Mouse (Mus musculus) megakaryocyte, embryonic 14.5 days (primary cell): Measurements from ENCODE around the gene Aars2. TPM values are rescaled to one million over a fixed set of nuclear protein-coding genes. Genes with fewer than 3 reads are reported as not detected.

ENCODE experiments used
- H3K27me3 ChIP-seq: replicated peaks from 2 replicates; pipeline ENCODE3; 2012; ENCODE audit warnings: inconsistent platforms
- H3K36me3 ChIP-seq: replicated peaks from 2 replicates; pipeline ENCODE3; 2012; ENCODE audit warnings: low read length, inconsistent platforms, mixed read lengths
- H3K4me1 ChIP-seq: 2 replicates; pipeline ENCODE4 v1.6.1; 2012; ENCODE audit warnings: inconsistent platforms
- H3K4me3 ChIP-seq: replicated peaks from 2 replicates; pipeline ENCODE3; 2012; ENCODE audit warnings: moderate library complexity, mild to moderate bottlenecking, inconsistent platforms
- H3K9me3 ChIP-seq: 2 replicates; pipeline ENCODE4 v1.6.1; 2012; ENCODE audit warnings: inconsistent platforms
- FLI1 ChIP-seq: IDR thresholded peaks from 2 replicates; pipeline ENCODE4 v1.6.1; 2012; ENCODE audit warnings: low read length, inconsistent platforms, mixed read lengths
- GATA1 ChIP-seq: IDR thresholded peaks from 3 replicates; pipeline ENCODE4 v1.6.1; 2012; ENCODE audit warnings: mixed read lengths, low read length, inconsistent platforms, borderline replicate concordance
- polyA plus RNA-seq: library from polyadenylated mRNA; stranded (reverse); fragments of >175 nt; gene quantifications from 2 replicates; pipeline ENCODE4 v1.2.3, GENCODE M21; 2012; ENCODE audit warnings: low replicate concordance; ENCODE audit not compliant: insufficient read depth

The Aars2 gene
- polyA plus RNA-seq, 1 experiment = 19.9 TPM

DNA sequence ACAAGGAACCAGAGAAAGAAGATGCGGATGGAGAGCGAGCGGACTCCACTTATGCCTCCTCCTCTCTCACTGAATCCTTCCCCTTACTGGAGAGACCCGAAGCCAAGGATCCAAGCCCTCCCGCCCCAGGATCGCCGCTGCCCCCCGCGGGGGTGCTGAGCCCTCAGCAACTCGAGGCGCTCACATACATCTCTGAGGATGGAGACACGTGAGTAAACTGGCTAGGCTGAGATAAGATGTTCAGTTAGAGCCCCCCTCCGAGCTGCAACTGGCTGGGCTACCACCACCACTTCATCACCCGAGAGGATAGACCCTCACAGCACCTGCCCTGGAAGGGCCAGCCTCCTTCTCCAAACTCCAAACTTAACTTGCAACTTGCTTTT is 49.5 kb downstream of the Aars2 start:
- peaks cover 30% of the 10 kb centered on the region for H3K36me3 ChIP-seq
- TF ChIP-seq FLI1 = no peak
- TF ChIP-seq GATA1 = no peak
- peak overlapping the region; percentile 96 for H3K4me3 ChIP-seq
- H3K9me3 ChIP-seq = no peaks in the 10 kb centered on the region
- H3K27me3 ChIP-seq = peaks cover 30% of the 10 kb centered on the region
- H3K4me1 ChIP-seq = peaks cover 83% of the 10 kb centered on the region

DNA sequence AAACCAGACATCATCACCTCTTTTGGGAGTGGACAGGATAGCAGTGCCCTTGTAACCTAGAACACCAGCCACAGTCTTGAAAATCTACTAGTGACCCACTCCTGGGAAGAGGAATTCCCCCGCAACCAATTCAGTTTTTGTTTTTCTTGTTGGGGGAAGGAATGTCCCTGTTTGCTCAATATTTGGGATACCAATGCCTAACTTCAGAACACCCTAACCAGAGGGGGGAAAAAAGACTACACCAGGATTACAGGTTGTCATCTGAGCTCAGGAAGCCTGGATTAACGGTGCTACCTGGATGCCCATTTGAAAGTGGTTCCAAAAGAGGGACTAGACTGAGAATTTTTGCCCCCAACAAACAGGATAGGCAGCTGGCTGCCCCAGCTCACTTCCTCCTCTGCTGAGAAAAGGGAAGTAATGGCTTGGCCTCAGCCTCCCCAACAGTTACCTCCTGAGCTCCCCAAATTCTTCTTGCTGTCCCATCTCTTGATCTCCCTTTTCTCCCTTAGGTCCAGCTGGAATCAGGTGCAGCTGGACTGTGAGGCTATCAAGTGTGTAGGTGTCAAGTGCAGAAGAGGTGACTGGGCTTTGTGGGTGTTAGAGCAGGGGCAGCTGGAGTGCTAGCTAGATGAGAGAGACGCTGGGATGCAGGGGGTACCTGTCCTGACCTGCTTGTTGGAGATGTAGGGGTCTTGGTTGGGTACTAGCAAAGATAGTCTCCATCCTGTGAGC is 50.0 kb downstream of the Aars2 start:
- H3K36me3 ChIP-seq = peaks cover 33% of the 10 kb centered on the region
- H3K9me3 ChIP-seq = no peaks in the 10 kb centered on the region
- H3K27me3 ChIP-seq = peaks cover 27% of the 10 kb centered on the region
- H3K4me1 ChIP-seq = peaks cover 78% of the 10 kb centered on the region
- peak overlapping the region; percentile 96 for H3K4me3 ChIP-seq
- TF ChIP-seq GATA1 = no peak
- no peak for TF ChIP-seq FLI1

DNA sequence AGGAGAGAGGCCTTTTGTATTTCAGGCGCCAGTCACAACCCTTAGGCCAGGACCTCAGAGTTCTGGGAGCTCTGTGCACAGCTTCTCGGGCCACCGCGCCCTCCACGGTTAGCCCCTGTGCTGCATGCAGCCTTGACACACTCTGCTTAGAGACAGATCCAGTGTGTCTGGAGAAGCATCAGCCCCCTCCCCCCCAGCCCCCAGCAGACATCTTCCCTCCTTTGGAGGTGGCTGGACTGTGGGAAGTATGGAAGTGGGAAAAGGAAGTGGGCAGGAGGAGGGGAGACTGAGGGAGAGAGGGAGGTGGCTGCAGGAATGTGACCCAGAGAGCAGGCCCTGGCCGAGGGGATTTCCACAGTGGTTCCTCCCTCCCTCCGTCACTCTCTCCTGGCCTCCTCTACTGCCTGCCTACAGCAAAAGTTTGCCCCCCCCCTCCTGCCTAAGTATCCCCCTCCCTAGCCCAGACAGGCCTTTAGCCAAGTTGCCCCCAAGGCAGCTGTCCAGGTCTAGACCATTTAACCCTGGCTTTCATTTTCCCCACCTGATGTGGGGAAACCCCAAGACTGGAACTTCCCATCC is 50.7 kb downstream of the Aars2 start:
- TF ChIP-seq FLI1 (no peak), GATA1 (no peak)
- Histone ChIP-seq H3K4me3 (peak overlapping the region; percentile 96), H3K36me3 (peaks cover 40% of the 10 kb centered on the region), H3K9me3 (no peaks in the 10 kb centered on the region), H3K4me1 (peaks cover 71% of the 10 kb centered on the region), H3K27me3 (peaks cover 27% of the 10 kb centered on the region)

DNA sequence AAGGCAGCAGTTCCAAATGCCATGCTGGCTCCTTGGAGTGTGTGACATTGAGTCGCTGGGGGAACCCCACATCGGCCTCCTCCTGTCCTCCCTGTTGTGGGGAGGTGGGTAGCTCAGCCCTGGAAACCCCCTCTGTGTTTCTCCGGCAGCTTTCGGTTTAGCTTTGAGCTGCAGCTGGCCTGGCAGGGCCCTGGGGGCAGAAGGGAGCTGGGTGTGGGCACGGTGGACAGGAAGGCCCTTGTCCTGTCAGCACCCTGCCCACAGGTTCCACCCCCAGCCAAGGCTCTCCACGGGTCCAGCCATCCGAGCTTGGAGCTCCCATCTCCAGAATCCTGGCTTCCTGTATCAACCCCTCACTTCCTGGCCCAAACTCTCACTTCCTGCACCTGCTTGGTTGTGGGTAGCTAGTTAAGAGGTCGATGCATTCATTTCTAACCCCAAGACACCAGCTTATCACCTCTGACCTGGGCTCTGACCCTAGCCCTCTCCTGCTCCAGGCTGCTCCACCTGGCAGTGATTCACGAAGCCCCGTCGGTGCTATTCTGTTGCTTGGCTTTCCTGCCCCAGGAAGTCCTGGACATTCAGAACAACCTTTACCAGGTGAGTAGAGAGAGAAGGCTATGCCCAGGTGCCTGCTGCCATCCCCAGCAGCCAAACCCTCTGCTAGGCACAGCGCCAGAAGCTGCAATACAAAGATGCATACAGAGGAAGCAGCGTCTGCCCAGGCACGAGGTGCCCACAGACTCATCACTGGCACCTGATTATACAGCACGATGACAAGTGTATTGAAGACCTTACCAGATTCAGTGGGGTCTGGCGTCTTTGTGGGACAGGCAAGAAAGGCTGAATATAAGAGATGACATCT is 51.6 kb downstream of the Aars2 start:
- peaks cover 25% of the 10 kb centered on the region for H3K27me3 ChIP-seq
- TF ChIP-seq GATA1 (no peak), FLI1 (no peak)
- peak overlapping the region; percentile 96 for H3K4me3 ChIP-seq
- H3K36me3 ChIP-seq = peaks cover 46% of the 10 kb centered on the region
- H3K9me3 ChIP-seq = no peaks in the 10 kb centered on the region
- H3K4me1 ChIP-seq = peaks cover 68% of the 10 kb centered on the region

DNA sequence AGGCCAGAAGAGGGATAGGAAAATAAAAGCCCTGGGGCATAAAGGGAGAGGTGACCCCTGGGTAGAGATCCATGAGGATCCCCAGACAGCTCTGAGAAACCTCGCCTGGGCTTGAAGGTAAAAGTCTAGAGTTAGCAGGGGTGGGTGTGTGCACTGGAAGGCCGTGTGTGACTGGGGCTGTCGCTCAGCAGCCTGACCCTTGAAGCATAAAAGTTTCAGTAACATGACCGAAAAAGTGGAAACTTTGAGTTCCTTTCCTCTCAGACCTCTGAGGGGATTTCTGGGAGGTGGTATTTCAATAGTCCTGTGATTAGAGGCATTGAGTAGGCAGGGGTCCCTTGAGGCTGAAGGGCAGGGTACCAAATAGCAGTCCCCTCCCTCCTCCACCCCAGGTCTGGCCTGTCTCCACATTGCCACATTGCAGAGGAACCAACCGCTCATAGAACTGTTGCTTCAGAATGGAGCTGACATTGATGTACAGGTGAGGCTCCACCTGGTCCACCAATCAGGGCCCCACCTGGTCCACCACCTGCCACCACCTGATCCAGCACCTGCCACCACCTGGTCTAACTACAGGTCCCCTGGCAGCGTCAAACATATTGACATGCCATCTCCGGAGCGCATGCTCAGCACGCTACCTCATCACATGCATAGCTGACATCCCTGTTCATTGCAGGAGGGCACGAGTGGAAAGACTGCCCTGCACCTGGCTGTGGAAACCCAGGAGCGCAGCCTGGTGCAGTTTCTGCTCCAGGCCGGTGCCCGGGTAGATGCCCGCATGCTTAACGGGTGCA is 53.3 kb downstream of the Aars2 start:
- no peaks in the 10 kb centered on the region for H3K9me3 ChIP-seq
- TF ChIP-seq FLI1 = no peak
- no peak for TF ChIP-seq GATA1
- no peak overlapping the region for H3K4me3 ChIP-seq
- H3K36me3 ChIP-seq = peaks cover 48% of the 10 kb centered on the region
- peaks cover 25% of the 10 kb centered on the region for H3K27me3 ChIP-seq
- peaks cover 62% of the 10 kb centered on the region for H3K4me1 ChIP-seq

DNA sequence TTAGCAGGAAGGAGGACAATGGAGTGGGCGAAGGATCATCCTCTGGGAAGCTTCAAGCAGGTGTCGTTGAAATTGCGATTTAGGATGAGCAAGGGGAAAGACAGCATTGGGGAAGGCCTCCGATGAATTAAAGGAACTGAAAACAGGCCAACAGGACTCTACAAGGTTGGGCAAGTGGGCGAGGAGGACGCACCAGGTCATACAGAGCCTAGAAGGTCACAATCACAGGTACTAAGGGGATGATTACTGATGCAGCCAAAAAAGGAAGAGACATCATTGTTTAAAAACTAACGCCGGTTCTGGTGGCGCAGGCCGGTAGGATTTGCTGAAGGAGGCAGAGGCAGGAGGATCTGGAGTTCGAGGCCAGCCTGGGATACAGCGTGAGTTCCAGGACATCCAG is 56.6 kb downstream of the Aars2 start:
- H3K4me1 ChIP-seq = peaks cover 61% of the 10 kb centered on the region
- H3K27me3 ChIP-seq = peaks cover 15% of the 10 kb centered on the region
- TF ChIP-seq FLI1 = no peak
- no peak for TF ChIP-seq GATA1
- no peak overlapping the region for H3K4me3 ChIP-seq
- no peaks in the 10 kb centered on the region for H3K9me3 ChIP-seq
- peaks cover 76% of the 10 kb centered on the region for H3K36me3 ChIP-seq

DNA sequence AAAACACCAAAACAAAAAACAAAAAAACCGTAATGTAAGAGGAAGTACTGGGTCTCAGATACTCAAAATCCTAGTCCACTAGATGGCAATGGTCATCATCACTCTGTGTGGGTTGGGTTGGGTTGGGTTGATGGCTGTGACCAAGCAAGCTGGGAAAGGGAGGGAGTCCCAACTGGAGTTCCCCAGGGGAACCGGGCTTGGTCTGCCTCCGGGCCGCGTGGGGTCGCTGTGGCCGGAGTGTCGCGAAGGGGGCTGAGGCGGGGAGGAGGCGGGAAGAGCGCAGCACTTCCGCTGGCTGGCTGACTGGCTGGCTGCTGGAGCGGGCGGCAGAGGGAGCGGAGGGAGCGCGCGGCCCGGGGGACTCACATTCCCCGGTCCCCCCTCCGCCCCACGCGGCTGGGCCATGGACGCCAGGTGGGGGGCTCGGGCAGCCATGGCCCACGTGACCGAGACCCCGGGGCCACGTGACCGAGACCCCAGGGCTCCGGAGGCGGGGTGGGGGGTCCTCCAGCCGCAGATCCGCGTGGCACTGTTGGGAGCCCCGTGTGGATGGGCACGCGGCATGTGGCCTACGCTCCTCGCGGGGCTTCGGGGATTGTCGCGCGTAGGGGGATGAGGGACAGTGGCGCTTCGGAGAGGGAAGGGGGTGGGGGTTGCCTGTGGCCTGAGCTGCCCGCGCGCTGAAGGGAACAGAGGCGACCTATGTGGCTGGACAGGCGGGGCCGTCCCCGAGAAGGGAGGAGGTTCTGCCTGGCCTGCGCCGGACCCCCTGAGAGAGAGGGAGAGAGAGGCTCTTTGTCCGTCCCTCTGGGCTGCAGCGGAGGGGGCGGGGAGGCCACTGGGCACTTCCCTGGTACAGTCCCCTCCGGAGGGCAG is 57.3 kb downstream of the Aars2 start, which contains the start of gene Slc35b2:
TSS of gene Slc35b2 (plus strand) at position 220 of the 876 bp plus-strand sequence.
- Histone ChIP-seq H3K27me3 (peaks cover 11% of the 10 kb centered on the region), H3K36me3 (peaks cover 76% of the 10 kb centered on the region), H3K4me1 (peaks cover 58% of the 10 kb centered on the region), H3K9me3 (no peaks in the 10 kb centered on the region), H3K4me3 (peak within 1 kb of the TSS; percentile 99)
- TF ChIP-seq GATA1 (no peak), FLI1 (0 out of 2 replicates have a peak, but pooled peaks have one; percentile 26)

DNA sequence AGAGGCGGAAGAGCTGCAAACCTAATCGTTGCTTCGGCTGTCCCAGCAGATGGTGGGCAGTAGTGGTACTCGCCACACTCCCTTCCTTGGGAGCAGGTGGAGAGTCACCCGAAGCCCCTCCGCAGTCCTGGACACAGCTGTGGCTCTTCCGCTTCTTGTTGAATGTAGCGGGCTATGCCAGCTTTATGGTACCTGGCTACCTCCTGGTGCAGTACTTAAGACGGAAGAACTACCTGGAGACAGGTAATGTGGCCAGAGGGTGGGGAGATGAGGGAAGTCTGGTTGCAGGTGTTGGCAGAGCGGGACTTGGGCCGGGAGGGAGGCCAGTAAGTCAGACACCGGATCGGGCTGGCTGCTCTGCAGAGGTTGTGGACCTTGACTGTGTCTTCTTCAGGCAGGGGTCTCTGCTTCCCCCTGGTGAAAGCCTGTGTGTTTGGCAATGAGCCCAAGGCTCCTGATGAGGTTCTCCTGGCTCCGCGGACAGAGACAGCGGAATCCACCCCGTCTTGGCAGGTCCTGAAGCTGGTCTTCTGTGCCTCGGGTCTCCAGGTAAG is 58.0 kb downstream of the Aars2 start:
- Histone ChIP-seq H3K36me3 (peaks cover 78% of the 10 kb centered on the region), H3K4me1 (peaks cover 57% of the 10 kb centered on the region), H3K9me3 (no peaks in the 10 kb centered on the region), H3K27me3 (peaks cover 7% of the 10 kb centered on the region), H3K4me3 (peak overlapping the region; percentile 99)
- TF ChIP-seq FLI1 (no peak), GATA1 (no peak)

DNA sequence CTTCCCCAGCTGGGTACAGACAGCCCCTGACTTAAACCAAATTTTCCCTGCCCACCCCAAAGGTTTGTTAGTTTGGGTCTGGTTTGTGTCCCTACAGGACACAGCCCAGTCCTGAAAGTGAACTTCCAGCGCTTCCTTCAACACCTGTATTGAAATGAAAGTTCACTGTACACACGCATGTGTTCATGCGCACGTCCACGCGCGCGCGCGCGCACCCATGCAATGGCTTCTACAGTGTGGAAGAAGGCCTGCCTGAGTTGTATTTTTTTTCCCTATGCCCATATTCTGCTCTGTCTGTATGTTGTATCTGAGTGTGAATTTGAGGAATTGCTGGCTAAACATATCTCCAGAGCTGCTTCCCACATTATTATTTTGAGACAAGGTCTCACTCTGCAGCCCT is 58.5 kb downstream of the Aars2 start:
- H3K36me3 ChIP-seq = peaks cover 78% of the 10 kb centered on the region
- peaks cover 60% of the 10 kb centered on the region for H3K4me1 ChIP-seq
- peak overlapping the region; percentile 99 for H3K4me3 ChIP-seq
- TF ChIP-seq GATA1 (no peak), FLI1 (no peak)
- peaks cover 5% of the 10 kb centered on the region for H3K27me3 ChIP-seq
- no peaks in the 10 kb centered on the region for H3K9me3 ChIP-seq
